38 mouse cellular contexts compared by ENCODE assay signal in the genomic region with DNA sequence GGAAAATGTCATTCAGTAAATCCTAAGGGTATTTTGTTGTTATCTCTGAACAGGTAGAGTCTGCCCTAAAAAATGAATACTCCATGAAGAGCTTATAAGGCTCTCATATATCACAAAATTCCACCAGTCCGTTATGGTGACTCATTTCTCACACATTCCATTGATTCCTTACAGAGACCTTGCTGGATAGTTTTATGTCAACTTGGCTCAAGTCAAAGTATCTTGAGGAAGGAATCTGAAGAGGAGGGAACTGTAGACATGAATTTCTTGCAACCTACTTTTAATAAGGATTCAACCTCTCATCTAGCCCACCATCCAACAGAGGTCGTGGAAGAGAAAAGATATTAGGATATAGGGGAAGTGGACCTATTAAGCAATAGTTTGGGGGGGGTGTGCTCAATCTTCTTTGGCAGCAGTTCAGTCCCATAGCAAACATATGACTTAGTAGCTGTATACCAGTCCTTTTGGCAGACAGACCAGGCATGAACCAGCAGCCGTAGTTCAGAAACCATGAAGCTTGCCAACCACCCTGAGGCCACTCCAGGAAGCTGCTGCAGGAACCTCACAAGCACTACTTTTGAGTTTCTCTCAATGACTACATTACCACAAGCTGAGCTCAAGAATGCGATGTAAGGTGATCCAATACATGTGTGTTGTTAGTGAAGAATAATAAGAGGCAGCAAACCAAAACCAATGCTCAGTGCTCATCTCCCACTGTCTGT. TPM values are rescaled to one million over a fixed set of nuclear protein-coding genes. Genes with fewer than 3 reads are reported as not detected.
DNase-seq lines count a peak whose midpoint lies in the region; ATAC-seq and TF ChIP-seq lines count a peak whose summit lies in the region.
"Had no signal": no experiment of that assay in that cellular context is flagged by ENCODE, and none has a peak within 500 bp of the region (broad histone marks: within the 10 kb centered on the region; RNA-seq: fewer than 3 reads in every experiment).

No protein-coding gene starts in this region.

- TF ChIP-seq CTCF in lung, postnatal 0 days (IDR thresholded peaks at IDR 0.05), result no peak
- no peak for TF ChIP-seq CTCF in embryonic fibroblast, embryonic 13.5 days (IDR thresholded peaks at IDR 0.05; ENCODE audit: borderline replicate concordance, insufficient read depth, low read length)
- TF ChIP-seq CTCF in forebrain, postnatal 0 days (IDR thresholded peaks at IDR 0.05; ENCODE audit: low read depth), result no peak

- no peak overlapping the region for H3K27ac ChIP-seq in lung, postnatal 0 days (ENCODE audit: low read length)
- H3K27ac ChIP-seq in embryonic fibroblast, embryonic 13.5 days (ENCODE audit: insufficient read depth, low read length), result peak overlapping the region; percentile 75
- no peak overlapping the region for H3K27ac ChIP-seq in forebrain, postnatal 0 days (ENCODE audit: low read depth, low read length)
- H3K27ac ChIP-seq in heart, embryonic 11.5 days (ENCODE audit: low read depth, low read length), result no peak overlapping the region
- H3K27ac ChIP-seq: embryonic facial prominence, embryonic 12.5 days; embryonic facial prominence, embryonic 15.5 days; forebrain, embryonic 10.5 days; forebrain, embryonic 13.5 days; gastrocnemius, adult 2 months; heart, embryonic 15.5 days; hindbrain, embryonic 10.5 days; hindbrain, embryonic 13.5 days; intestine, embryonic 15.5 days had no signal

- H3K4me3 ChIP-seq in lung, postnatal 0 days (ENCODE audit: low read depth, low read length), result no peak overlapping the region
- no peak overlapping the region for H3K4me3 ChIP-seq in embryonic fibroblast, embryonic 13.5 days (ENCODE audit: insufficient read depth, low read length)
- no peak overlapping the region for H3K4me3 ChIP-seq in forebrain, postnatal 0 days (ENCODE audit: low read depth, low read length)
- H3K4me3 ChIP-seq in heart, embryonic 11.5 days (ENCODE audit: low read depth, low read length), result no peak overlapping the region
- H3K4me3 ChIP-seq: embryonic facial prominence, embryonic 12.5 days; embryonic facial prominence, embryonic 15.5 days; erythroblast, embryonic 14.5 days; forebrain, embryonic 10.5 days; forebrain, embryonic 13.5 days; gastrocnemius, adult 2 months; heart, embryonic 12.5 days; heart, embryonic 15.5 days; hindbrain, embryonic 10.5 days; hindbrain, embryonic 13.5 days; intestine, embryonic 15.5 days had no signal

- no peak overlapping the region for H3K4me2 ChIP-seq in lung, postnatal 0 days (replicated peaks; ENCODE audit: low read depth, low read length)
- H3K4me2 ChIP-seq in forebrain, postnatal 0 days (ENCODE audit: low read depth), result no peak overlapping the region
- H3K4me2 ChIP-seq in heart, embryonic 11.5 days, result no peak overlapping the region
- H3K4me2 ChIP-seq: embryonic facial prominence, embryonic 12.5 days; embryonic facial prominence, embryonic 15.5 days; forebrain, embryonic 13.5 days; heart, embryonic 12.5 days; heart, embryonic 15.5 days; hindbrain, embryonic 13.5 days; intestine, embryonic 15.5 days had no signal

- TF ChIP-seq POLR2A in embryonic fibroblast, embryonic 13.5 days (IDR thresholded peaks at IDR 0.05; ENCODE audit: low read depth, low read length), result no peak

- no peaks in the 10 kb centered on the region for H3K27me3 ChIP-seq in lung, postnatal 0 days (replicated peaks; ENCODE audit: insufficient read depth, low read length)
- no peaks in the 10 kb centered on the region for H3K27me3 ChIP-seq in forebrain, postnatal 0 days (ENCODE audit: insufficient read depth, low read length)
- no peaks in the 10 kb centered on the region for H3K27me3 ChIP-seq in heart, embryonic 11.5 days (ENCODE audit: control insufficient read depth, insufficient read depth, low read length)
- H3K27me3 ChIP-seq: embryonic facial prominence, embryonic 12.5 days; embryonic facial prominence, embryonic 15.5 days; forebrain, embryonic 13.5 days; heart, embryonic 12.5 days; heart, embryonic 15.5 days; hindbrain, embryonic 13.5 days; intestine, embryonic 15.5 days had no signal

- H3K36me3 ChIP-seq in lung, postnatal 0 days (ENCODE audit: insufficient read depth, low read length), result no peaks in the 10 kb centered on the region
- no peaks in the 10 kb centered on the region for H3K36me3 ChIP-seq in forebrain, postnatal 0 days (ENCODE audit: insufficient read depth)
- no peaks in the 10 kb centered on the region for H3K36me3 ChIP-seq in heart, embryonic 11.5 days (ENCODE audit: control insufficient read depth, insufficient read depth, low read length)
- H3K36me3 ChIP-seq: embryonic facial prominence, embryonic 12.5 days; embryonic facial prominence, embryonic 15.5 days; forebrain, embryonic 10.5 days; heart, embryonic 12.5 days; heart, embryonic 15.5 days; hindbrain, embryonic 10.5 days; hindbrain, embryonic 13.5 days; intestine, embryonic 15.5 days had no signal

- no peaks in the 10 kb centered on the region for H3K4me1 ChIP-seq in lung, postnatal 0 days (ENCODE audit: insufficient read depth, low read depth, low read length)
- peaks cover 8% of the 10 kb centered on the region for H3K4me1 ChIP-seq in embryonic fibroblast, embryonic 13.5 days (ENCODE audit: control insufficient read depth, insufficient read depth, low read length)
- H3K4me1 ChIP-seq in forebrain, postnatal 0 days (ENCODE audit: insufficient read depth), result no peaks in the 10 kb centered on the region
- no peaks in the 10 kb centered on the region for H3K4me1 ChIP-seq in heart, embryonic 11.5 days (ENCODE audit: control insufficient read depth, insufficient read depth, low read length)
- H3K4me1 ChIP-seq: embryonic facial prominence, embryonic 12.5 days; embryonic facial prominence, embryonic 15.5 days; forebrain, embryonic 10.5 days; forebrain, embryonic 13.5 days; heart, embryonic 12.5 days; heart, embryonic 15.5 days; hindbrain, embryonic 10.5 days; hindbrain, embryonic 13.5 days; intestine, embryonic 15.5 days had no signal

- H3K9me3 ChIP-seq in lung, postnatal 0 days (ENCODE audit: low read length), result no peaks in the 10 kb centered on the region
- H3K9me3 ChIP-seq in forebrain, postnatal 0 days (ENCODE audit: low read length), result no peaks in the 10 kb centered on the region
- H3K9me3 ChIP-seq in heart, embryonic 11.5 days (replicated peaks; ENCODE audit: control insufficient read depth, low read length), result no peaks in the 10 kb centered on the region
- H3K9me3 ChIP-seq: embryonic facial prominence, embryonic 12.5 days; embryonic facial prominence, embryonic 15.5 days; forebrain, embryonic 10.5 days; forebrain, embryonic 13.5 days; heart, embryonic 12.5 days; heart, embryonic 15.5 days; hindbrain, embryonic 10.5 days; hindbrain, embryonic 13.5 days; intestine, embryonic 15.5 days had no signal

- WGBS in lung, postnatal 0 days, result 54% methylated on average over 4 of the region's 4 CpGs
- WGBS in forebrain, postnatal 0 days, result 80% methylated on average over 4 of the region's 4 CpGs
- WGBS in heart, embryonic 11.5 days (ENCODE audit: insufficient replicate concordance), result 75% methylated on average over 4 of the region's 4 CpGs

- peak; percentile 9 for DNase-seq in lung, postnatal 0 days (ENCODE audit: low spot score)
- no peak for DNase-seq in lung, postnatal 25 days (ENCODE audit: low spot score)
- DNase-seq in NIH3T3 (ENCODE audit: low read depth), result peak; percentile 45
- DNase-seq in forebrain, postnatal 0 days, result no peak
- DNase-seq in right cerebral cortex, adult 18-20 months, result no peak
- DNase-seq: adrenal gland, postnatal 10 days; adrenal gland, postnatal 36 days; cerebellum, adult 11 months; cerebellum, adult 2 months; cerebellum, adult 9-11 months; cerebellum, postnatal 25 days; gastrocnemius, adult 2 months; gastrocnemius, postnatal 14 days; heart, adult 11 months; heart, postnatal 10 days; heart, postnatal 36 days had no signal

- no peak for TF ChIP-seq EP300 in lung, postnatal 0 days (IDR thresholded peaks at IDR 0.05)

- no peak for ATAC-seq in lung, postnatal 0 days
- ATAC-seq in forebrain, postnatal 0 days, result no peak
- no peak for ATAC-seq in cerebellum, adult (ENCODE audit: insufficient number of reproducible peaks, low FRiP score, low TSS enrichment)
- no peak for ATAC-seq in heart, embryonic 11.5 days (replicated peaks; ENCODE audit: insufficient number of reproducible peaks, low FRiP score, low TSS enrichment)
- ATAC-seq: activated CD4-positive, CD25-positive, alpha-beta regulatory T cell, adult 4 months; forebrain, embryonic 13.5 days; forebrain, embryonic 16.5 days; hindbrain, embryonic 16.5 days; intestine, embryonic 15.5 days had no signal

- H3K9ac ChIP-seq in lung, postnatal 0 days (replicated peaks; ENCODE audit: low read depth), result no peak overlapping the region
- no peak overlapping the region for H3K9ac ChIP-seq in forebrain, postnatal 0 days
- no peak overlapping the region for H3K9ac ChIP-seq in heart, embryonic 11.5 days (ENCODE audit: low read depth, low read length)
- H3K9ac ChIP-seq: embryonic facial prominence, embryonic 12.5 days; embryonic facial prominence, embryonic 15.5 days; forebrain, embryonic 13.5 days; heart, embryonic 12.5 days; heart, embryonic 15.5 days; hindbrain, embryonic 13.5 days; intestine, embryonic 15.5 days had no signal

RNA-seq across cellular contexts. Expression of gene Crygf, which starts 5.9 kb away (rescaled TPM):
- not detected in 2 replicates for polyA plus RNA-seq in lung, postnatal 0 days (2015; fragmentation: Nextera tagmentation; extraction: Ambion mirVana)
- not detected in 2 replicates for polyA plus RNA-seq in embryonic fibroblast, embryonic 13.5 days (2011; ENCODE audit: insufficient read length, low read depth, missing spikeins)
- total RNA-seq in forebrain, postnatal 0 days (2014; rRNA removed), result not detected in 2 replicates
- not detected in 2 replicates for polyA plus RNA-seq in forebrain, postnatal 0 days (2015; fragmentation: Nextera tagmentation; extraction: Ambion mirVana)
- not detected in 2 replicates for polyA plus RNA-seq in heart, embryonic 11.5 days (2014; fragmentation: Nextera tagmentation; extraction: Ambion mirVana)
- total RNA-seq: adrenal gland, adult 18-20 months; adrenal gland, postnatal 10 days; adrenal gland, postnatal 36 days; common myeloid progenitor, adult 5-6 weeks; ES-E14; gastrocnemius, adult 2 months; gastrocnemius, postnatal 14 days; gastrocnemius, postnatal 4 days; heart, adult 8-10 months; heart, postnatal 10 days; heart, postnatal 36 days had no signal
- polyA plus RNA-seq: activated CD4-positive, CD25-positive, alpha-beta regulatory T cell, adult 4 months; cerebellum, adult 2 months; erythroblast, embryonic 14.5 days; forebrain, embryonic 10.5 days; forebrain, embryonic 13.5 days; forebrain, embryonic 16.5 days; frontal cortex, adult 2 months; heart, embryonic 12.5 days; heart, embryonic 15.5 days; hindbrain, embryonic 13.5 days; hindbrain, embryonic 16.5 days; intestine, embryonic 15.5 days had no signal

Comparison
In these comparisons a context has a peak if more than half of its experiments do, and no peak if none do; other contexts are left out.
1. DNase-seq: peak in lung, postnatal 0 days (single experiment) and NIH3T3 (single experiment); none in lung, postnatal 25 days (single experiment), forebrain, postnatal 0 days (single experiment) and right cerebral cortex, adult 18-20 months (single experiment).